Mouse (Mus musculus) testis, adult 2 months (tissue): ENCODE results near the gene Gm4871.

Source experiments
- CTCF ChIP-seq: fragments of 200-500 bp; IDR thresholded peaks from 2 replicates; pipeline ENCODE4 v1.5.1; 2012; ENCODE audit warnings: low read depth, mild to moderate bottlenecking, inconsistent platforms, low read length, moderate library complexity; ENCODE audit not compliant: control insufficient read depth, insufficient read depth, insufficient replicate concordance
- POLR2A ChIP-seq: fragments of 200-500 bp; IDR thresholded peaks from 2 replicates; pipeline ENCODE4 v1.6.1; 2012; ENCODE audit warnings: low read depth, mild to moderate bottlenecking, inconsistent platforms, low read length, moderate library complexity; ENCODE audit not compliant: control insufficient read depth

- TF ChIP-seq CTCF (no peak), POLR2A (no peak)
Observed at GRCm38 (mm10) chr5:145004495-145004894, 28.1 kb downstream of the Gm4871 start.
